Mouse (Mus musculus): ENCODE results near the gene 1600002K03Rik.

The 1600002K03Rik gene

GRCm38 (mm10) chr10:80167460-80168037 lies 5.2 kb upstream of the 1600002K03Rik start:
- DNase-seq (ENCODE audit: low spot score in 2 of 2) = peak; percentile 98 to 99

- peak; percentile 91 to 94 for DNase-seq (ENCODE audit: low spot score in 2 of 2)
These were observed 4.6 kb upstream of the 1600002K03Rik start for GRCm38 (mm10) chr10:80168038-80168661.

DNA sequence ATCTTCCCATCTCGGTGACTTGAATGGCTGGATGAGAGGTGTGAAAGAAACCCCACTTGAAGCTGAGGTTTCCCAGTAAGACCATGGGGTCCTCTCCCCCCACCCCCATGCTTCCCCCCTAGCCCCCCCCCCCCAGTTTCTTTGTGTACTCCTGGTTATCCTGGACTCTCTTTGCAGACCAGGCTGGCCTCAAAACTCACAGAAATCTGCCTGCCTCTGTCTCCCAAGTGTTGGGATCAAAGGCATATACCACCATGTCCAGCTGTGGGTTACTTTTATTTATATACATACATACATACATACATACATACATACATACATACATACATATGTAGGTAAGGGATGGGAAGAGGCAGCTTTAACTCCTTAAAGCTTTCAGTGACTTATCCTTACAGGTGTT lies 3.7 kb upstream of the 1600002K03Rik start:
- DNase-seq (ENCODE audit: low spot score in 2 of 2) = no peak

- DNase-seq (ENCODE audit: low spot score in 2 of 2) = no peak
These were observed 3.1 kb upstream of the 1600002K03Rik start for GRCm38 (mm10) chr10:80169651-80170050.

DNA sequence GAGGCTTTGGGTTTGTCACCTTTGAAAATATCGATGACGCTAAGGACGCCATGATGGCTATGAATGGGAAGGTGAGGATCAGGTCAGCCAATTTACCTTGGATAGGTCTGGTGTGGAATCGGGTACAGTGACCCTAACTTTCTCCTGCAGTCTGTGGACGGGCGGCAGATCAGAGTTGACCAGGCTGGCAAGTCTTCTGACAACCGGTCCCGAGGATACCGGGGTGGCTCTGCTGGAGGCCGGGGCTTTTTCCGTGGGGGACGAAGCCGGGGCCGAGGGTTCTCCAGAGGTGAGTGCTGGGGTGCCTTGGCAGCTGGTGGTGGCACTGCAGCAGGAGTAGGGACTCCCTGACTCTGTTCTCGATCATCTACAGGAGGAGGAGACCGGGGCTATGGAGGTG lies 2.7 kb upstream of the 1600002K03Rik start:
- DNase-seq (ENCODE audit: low spot score in 2 of 2) = peak in 1 of 2 experiments; percentile 17

- peak in 1 of 2 experiments; percentile 20 for DNase-seq (ENCODE audit: low spot score in 2 of 2)
These were observed 2.1 kb upstream of the 1600002K03Rik start for GRCm38 (mm10) chr10:80170601-80171021.

DNA sequence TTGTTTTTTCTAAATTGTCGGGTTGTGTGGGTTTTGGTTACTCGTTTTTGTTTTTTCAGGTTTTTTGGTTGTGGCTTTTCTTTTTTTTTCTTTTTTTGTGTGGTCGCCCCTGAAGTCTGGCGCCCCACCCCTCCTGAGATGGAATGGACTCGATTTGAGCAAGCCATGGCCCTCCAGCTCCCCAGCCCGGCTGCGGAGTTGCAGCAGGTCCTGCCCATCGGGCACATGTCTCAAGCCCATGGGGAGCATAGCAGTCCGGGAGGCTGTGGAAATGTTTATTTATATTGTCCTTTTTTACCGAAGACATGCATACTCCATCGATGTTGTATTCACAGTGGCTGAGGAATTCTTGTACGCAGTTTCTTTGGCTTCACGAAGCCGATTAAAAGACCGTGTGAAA lies 1.5 kb upstream of the 1600002K03Rik start:
- DNase-seq (ENCODE audit: low spot score in 2 of 2) = no peak

GRCm38 (mm10) chr10:80171760-80172526 lies 801 bp upstream of the 1600002K03Rik start:
- peak in 1 of 2 experiments; percentile 31 for DNase-seq (ENCODE audit: low spot score in 2 of 2)

DNA sequence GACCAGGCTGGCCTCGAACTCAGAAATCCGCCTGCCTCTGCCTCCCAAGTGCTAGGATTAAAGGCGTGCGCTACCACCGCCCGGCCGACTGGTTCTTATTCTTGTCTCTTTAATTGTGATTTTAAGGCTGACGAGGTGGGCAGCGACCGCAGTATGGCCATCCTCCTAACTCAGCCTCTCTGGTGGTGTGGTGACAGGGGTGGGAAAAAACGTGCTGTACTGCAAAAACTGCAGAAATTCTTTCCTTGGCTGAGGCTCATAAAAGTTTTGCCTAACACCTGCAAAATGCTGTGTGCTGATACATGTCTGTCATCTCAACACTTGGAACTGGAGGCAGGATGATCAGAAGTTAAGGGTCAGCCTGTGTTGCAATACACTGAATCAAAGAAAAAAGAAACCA lies 614 bp downstream of the 1600002K03Rik start:
- DNase-seq (ENCODE audit: low spot score in 2 of 2) = no peak

- no peak for DNase-seq (ENCODE audit: low spot score in 2 of 2)
These were observed 1.4 kb downstream of the 1600002K03Rik start for GRCm38 (mm10) chr10:80173955-80174640.

DNA sequence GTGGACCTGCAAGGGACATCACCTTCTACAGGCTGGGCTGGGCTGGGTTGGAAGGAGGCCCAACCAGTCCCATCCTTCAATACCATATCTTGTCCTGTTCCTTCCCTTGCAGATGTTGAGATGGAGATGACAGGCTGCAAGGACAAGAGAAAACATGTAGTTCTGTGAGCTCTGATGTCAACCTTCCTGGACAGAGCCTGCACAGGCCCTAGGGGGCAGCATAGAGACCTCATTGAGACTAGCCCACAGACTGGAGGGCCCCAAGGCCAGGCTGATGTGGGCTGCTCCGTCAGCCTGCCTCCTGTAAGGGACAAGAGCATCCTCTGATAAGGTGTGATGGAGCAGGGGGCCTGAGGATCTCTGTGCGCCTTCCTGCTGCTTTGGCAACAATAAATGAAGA lies 2.0 kb downstream of the 1600002K03Rik start:
- DNase-seq (ENCODE audit: low spot score in 2 of 2) = peak in 1 of 2 experiments; percentile 19

DNA sequence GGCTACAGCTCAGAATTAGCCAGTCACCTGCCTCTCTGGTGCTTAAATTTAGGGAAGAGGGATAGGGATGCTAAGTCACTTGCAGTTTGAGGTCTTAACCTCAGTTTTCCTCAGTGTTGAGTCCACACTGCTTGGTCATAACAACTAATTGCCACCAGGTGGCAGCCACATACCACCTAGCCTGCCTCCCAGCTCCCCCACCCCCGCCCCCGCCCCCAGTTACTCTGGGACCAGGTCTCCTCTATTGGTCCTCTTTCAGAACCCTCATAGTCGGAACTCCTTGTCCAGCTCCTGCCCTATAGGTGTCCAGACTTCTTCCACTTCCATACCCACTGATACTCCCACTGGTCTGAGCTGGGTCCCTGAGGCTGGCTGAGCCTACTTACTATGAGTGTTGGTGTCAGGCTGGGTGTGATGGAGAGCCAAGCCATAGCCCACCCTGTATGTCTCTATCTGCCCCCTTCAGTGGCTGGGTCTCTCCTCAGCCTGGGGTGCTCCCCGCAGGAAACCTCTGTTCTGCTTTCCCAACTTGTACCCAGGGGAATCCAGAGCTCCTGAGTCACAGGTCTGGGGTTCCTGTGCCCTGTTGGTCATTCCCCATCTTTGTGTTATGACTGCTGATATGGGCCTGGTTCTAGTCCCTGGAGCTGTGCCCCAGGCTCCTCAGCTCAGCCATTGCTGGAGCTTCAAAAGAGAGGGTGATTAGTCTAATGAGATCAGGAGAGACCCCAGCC lies 3.0 kb downstream of the 1600002K03Rik start:
- DNase-seq (ENCODE audit: low spot score in 2 of 2) = peak in 1 of 2 experiments; percentile 22

- DNase-seq (ENCODE audit: low spot score in 2 of 2) = no peak
These were observed 3.6 kb downstream of the 1600002K03Rik start for GRCm38 (mm10) chr10:80176270-80176834.

GRCm38 (mm10) chr10:80177441-80178279 lies 4.9 kb downstream of the 1600002K03Rik start:
- no peak for DNase-seq (ENCODE audit: low spot score in 2 of 2)

DNA sequence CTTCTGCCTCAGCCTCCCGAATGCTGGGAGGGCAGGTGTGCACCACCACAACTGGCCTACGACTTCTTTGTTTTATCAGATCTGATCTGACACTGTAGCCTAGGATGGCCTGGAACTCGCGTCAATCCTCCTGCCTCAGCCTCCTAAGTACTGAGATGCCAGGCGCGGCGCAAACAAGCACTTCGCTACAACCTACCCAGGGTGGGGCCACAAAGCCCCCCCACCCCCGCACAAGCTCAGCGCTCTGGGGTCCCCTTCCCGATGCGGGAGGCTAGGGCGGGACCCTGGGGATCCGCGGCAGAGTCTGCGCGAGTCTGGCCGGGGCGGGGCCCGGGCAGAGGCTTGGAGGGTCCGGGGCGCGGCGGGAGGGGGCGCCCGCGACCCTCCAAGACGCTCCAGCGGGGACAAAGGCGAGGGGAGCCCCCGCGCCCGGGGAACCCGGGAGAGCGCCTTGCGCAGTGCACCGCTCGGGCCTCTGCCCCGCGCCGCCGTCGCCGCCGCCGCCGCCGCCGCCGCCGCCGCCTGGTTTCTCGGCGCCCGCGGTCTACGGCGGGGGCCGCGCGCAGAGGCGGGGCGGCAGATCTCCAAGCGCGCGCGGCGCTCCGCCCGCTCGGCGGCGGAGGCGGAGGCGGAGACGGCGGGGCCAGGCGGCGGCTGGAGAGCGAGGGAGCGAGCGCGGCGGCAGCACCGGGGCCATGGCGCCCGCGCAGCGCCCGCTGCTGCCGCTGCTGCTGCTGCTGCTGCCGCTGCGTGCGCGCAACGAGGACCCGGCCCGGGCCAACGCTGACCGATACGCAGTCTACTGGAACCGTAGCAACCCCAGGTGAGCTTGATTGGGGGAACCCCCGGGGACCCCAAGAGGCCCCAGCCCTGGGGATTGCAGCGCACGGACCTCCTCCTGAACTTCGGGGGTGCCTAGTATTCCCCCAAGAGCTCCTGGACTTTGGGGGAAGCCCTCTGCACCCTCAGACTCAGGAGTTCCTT lies 6.6 kb downstream of the 1600002K03Rik start, which contains the start of gene Efna2:
Gene Efna2 (plus strand): TSS at position 415 of the 984 bp plus-strand sequence.
- no peak for DNase-seq (ENCODE audit: low spot score in 2 of 2)

- no peak for DNase-seq (ENCODE audit: low spot score in 2 of 2)
These were observed 7.5 kb downstream of the 1600002K03Rik start for GRCm38 (mm10) chr10:80180288-80180687.

DNA sequence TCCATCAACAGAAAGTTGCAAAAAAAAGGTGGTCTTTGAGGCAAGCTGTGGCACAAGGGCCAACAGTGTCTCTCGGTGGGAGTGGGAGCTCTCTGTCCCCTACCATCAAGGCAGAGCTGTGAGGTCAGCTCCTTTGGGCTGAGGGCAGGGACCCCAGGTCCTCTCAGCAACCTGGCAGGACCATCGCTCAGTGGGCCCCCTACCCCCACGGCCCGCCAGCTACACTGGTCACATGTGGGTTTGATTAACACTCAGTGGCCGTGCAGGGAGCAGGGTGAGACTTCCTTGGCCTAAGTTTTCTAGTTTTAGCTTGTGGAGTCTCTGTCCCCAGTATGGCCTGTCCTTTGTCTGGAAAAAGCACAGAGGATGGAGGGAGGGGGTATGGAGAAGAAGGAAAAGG lies 8.1 kb downstream of the 1600002K03Rik start:
- DNase-seq (ENCODE audit: low spot score in 2 of 2) = no peak

DNA sequence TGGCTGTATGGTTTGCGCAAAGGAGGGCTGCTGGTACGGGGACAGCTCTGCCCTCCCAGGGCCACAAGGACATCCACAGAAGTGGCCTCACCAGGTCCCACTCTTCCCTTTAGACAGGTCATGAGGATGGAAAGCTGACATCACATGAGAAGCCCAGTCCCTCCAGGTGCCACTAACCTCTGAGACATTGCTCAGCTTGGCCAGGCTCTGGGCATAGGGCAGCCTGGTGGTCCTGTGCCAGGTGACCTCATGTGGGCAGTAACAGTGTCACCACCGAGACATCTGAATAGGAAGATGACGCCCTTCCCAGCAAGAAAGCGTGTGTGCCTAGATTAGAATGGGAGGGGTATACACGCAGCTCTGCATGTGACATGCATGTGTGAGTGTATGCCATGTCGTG lies 9.8 kb downstream of the 1600002K03Rik start:
- DNase-seq (ENCODE audit: low spot score in 2 of 2) = no peak

- no peak for DNase-seq (ENCODE audit: low spot score in 2 of 2)
These were observed 13.9 kb downstream of the 1600002K03Rik start for GRCm38 (mm10) chr10:80186649-80187048.
